Mouse (Mus musculus) myocyte (in vitro differentiated cells): ENCODE results near the gene Pacrg.

Source experiments
- E2F4 ChIP-seq: IDR thresholded peaks from one replicate; pipeline ENCODE4 v1.6.1; 2011; ENCODE audit warnings: mild to moderate bottlenecking, control low read depth, moderate library complexity; ENCODE audit not compliant: insufficient read depth
- MYOD1 ChIP-seq, 3 experiments: IDR thresholded peaks; one replicate each; pipeline ENCODE4 v1.6.1; 2011; ENCODE audit warnings: control low read depth in 2 of 3, low read depth in 2 of 3, mild to moderate bottlenecking in 2 of 3, moderate library complexity in 1 of 3; ENCODE audit not compliant: insufficient read length in 2 of 3, control insufficient read depth in 1 of 3
- MYOG ChIP-seq, 3 experiments: IDR thresholded peaks; one replicate each; pipeline ENCODE4 v1.6.1; 2011; ENCODE audit warnings: control low read depth in 2 of 3, low read depth in 2 of 3, mild to moderate bottlenecking in 2 of 3; ENCODE audit not compliant: insufficient read length in 2 of 3, control insufficient read depth in 1 of 3, insufficient read depth in 1 of 3
- POLR2A ChIP-seq: IDR thresholded peaks from one replicate; pipeline ENCODE4 v1.6.1; 2011; ENCODE audit warnings: low read depth, mild to moderate bottlenecking, control low read depth, moderate library complexity; ENCODE audit not compliant: insufficient read length
- POLR2AphosphoS2 ChIP-seq: IDR thresholded peaks from one replicate; pipeline ENCODE4 v1.6.1; 2011; ENCODE audit warnings: low read depth, control low read depth; ENCODE audit not compliant: insufficient read length
- TCF12 ChIP-seq: IDR thresholded peaks from one replicate; pipeline ENCODE4 v1.6.1; 2011; ENCODE audit warnings: mild to moderate bottlenecking, control low read depth; ENCODE audit not compliant: poor library complexity, insufficient read depth, severe bottlenecking
- TCF3 ChIP-seq: IDR thresholded peaks from one replicate; pipeline ENCODE4 v1.6.1; 2011; ENCODE audit warnings: low read depth, control low read depth; ENCODE audit not compliant: insufficient read length
- USF1 ChIP-seq: IDR thresholded peaks from one replicate; pipeline ENCODE4 v1.6.1; 2011; ENCODE audit warnings: low read depth, mild to moderate bottlenecking, control low read depth, moderate library complexity

DNA sequence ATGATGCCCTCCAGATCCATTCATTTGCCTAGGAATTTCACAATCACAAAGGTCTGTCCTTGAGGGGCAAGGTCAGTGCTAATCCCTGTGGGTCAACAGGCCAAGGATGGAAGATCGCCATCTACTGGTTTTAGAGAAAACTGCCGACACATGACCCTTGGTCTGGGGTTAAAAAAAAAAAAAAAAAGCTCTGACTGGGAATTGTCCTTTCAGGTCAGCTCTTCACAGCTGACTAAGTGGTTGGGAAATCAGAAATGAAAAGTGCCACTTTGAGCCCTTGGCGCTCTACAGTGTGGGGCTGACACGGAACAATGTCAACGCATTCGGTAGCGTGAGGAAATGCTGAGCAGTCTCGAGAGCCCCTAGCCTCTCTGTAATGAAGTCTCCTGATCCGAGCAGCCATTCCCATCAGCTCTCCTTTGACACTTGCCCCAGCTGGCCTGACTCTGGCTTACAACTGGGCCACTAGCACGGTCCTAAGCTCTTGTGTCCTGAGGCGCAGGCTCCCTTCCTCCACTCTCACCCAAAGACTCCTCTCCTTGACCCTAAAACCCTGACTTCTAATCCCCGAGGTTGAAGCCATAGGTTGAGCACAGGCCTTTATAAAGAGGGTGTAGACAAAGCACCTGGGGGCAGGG is 339.2 kb downstream of the Pacrg start:
- TF ChIP-seq MYOD1 (IDR thresholded peaks at IDR 0.05; ENCODE audit: control insufficient read depth in 1 of 3, insufficient read length in 2 of 3, low read depth in 2 of 3), result no peak
- no peak for TF ChIP-seq POLR2A
- no peak for TF ChIP-seq POLR2AphosphoS2
- TF ChIP-seq TCF3, result no peak
- TF ChIP-seq MYOG (IDR thresholded peaks at IDR 0.05; ENCODE audit: control insufficient read depth in 1 of 3, insufficient read depth in 1 of 3, insufficient read length in 2 of 3, low read depth in 2 of 3), result no peak
- no peak for TF ChIP-seq USF1
- no peak for TF ChIP-seq TCF12
- no peak for TF ChIP-seq E2F4
